Mouse (Mus musculus) embryonic stem cell, embryonic (primary cell): ENCODE data around the gene Ccr3.
"Not testable (repeated sequence)": the region's sequence is repeated elsewhere in the genome, so short reads cannot be mapped to it uniquely, and the experiment has no call there.

Experiments
- CTCF ChIA-PET, 4 experiments: fragments of 300-600 bp in 2 of 4; fragments of 350-600 bp in 2 of 4; sonication (Branson Sonifier 250); formaldehyde crosslinking; loops; one replicate each; lab custom pipeline; 2022; ENCODE audit warnings: inconsistent platforms in 2 of 4; lab: Charles Lee
- POLR2A ChIA-PET, 4 experiments: fragments of 300-600 bp in 2 of 4; fragments of 350-600 bp in 2 of 4; sonication (Branson Sonifier 250); formaldehyde crosslinking; loops; one replicate each; lab custom pipeline; 2022; ENCODE audit warnings: antibody characterized with exemption in 4 of 4, inconsistent platforms in 1 of 4; lab: Charles Lee

The Ccr3 gene

GRCm38 (mm10) chr9:124037707-124038106 lies 15.9 kb downstream of the Ccr3 start:
- ChIA-PET CTCF (no interaction called here), POLR2A (no interaction called here)

DNA sequence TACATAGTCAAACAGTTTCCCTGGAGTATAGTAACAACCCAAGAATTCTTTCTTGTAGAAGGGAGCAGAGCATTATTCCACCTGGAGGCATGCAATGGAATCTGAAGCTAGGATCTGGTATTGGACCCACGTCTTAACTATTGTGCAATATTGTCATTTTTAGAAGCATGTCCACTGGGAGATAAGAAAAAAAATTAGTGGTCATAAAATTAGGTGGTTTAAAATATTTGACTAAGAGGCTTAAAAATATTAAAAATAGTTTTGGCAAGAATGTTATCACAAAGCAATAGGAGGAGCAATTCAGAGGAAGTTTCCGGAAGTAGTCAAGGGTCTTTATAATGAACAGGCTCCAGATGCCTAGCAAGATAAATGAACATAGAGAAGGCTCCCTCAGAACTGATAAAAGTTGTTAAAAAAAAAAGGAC lies 16.4 kb downstream of the Ccr3 start:
- ChIA-PET POLR2A (no interaction called here), CTCF (no interaction called here)

GRCm38 (mm10) chr9:124038949-124039348 lies 17.2 kb downstream of the Ccr3 start:
- ChIA-PET POLR2A (no interaction called here), CTCF (no interaction called here)

- ChIA-PET CTCF (no interaction called here), POLR2A (no interaction called here)
Measured at GRCm38 (mm10) chr9:124040932-124041331, 19.2 kb downstream of the Ccr3 start.

GRCm38 (mm10) chr9:124053532-124053931 lies 31.8 kb downstream of the Ccr3 start:
- CTCF ChIA-PET: no interaction called here
- POLR2A ChIA-PET: no interaction called here

DNA sequence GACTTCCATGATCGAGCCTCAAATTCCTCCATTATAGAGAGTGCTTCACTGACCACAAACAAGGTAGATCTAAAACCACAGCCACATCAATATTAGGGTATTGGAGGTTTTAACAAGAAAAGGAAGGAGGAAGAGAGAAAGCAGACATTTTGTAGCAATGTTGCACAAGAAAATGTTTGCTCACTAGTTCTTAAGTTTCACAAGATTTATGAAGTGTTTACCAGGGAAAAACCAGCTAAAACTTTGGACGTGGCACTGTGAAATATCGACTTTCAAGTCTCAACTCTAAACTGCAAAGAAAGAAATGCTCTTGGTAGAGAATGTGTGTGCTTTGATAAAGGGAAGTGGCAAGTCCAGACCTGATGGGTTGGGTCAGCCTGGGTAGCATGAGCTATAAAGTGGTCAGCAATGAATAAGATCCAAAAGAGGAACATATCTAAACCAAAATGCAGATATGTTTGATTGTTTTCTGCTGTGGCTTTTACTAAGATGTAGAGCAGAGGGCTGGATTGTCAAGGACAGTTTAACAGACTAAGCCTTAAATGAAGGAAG lies 34.5 kb downstream of the Ccr3 start:
- ChIA-PET POLR2A (no interaction called here), CTCF (no interaction called here)

- ChIA-PET POLR2A (no interaction called here), CTCF (no interaction called here)
Measured at GRCm38 (mm10) chr9:124059660-124060352, 38.0 kb downstream of the Ccr3 start.

- CTCF ChIA-PET, POLR2A ChIA-PET: not testable (repeated sequence)
Measured at GRCm38 (mm10) chr9:124061474-124062432, 40.0 kb downstream of the Ccr3 start.

- POLR2A ChIA-PET: no interaction called here
- CTCF ChIA-PET: no interaction called here
Measured at GRCm38 (mm10) chr9:124066572-124067103, 44.9 kb downstream of the Ccr3 start.

GRCm38 (mm10) chr9:124068098-124069058 lies 46.6 kb downstream of the Ccr3 start:
- POLR2A ChIA-PET: interaction anchor here in 1 of 4 experiments (0.9 kb wide), 1 partner anchor 12 kb away, joined by 3 read pairs; no protein-coding TSS in a partner anchor
- CTCF ChIA-PET: no interaction called here

- ChIA-PET CTCF (interaction anchor here in 1 of 4 experiments (0.7 kb wide), 2 partner anchors 76 to 1827 kb away, joined by 3 read pairs; no protein-coding TSS in a partner anchor), POLR2A (no interaction called here)
Measured at GRCm38 (mm10) chr9:124071506-124071905, 49.7 kb downstream of the Ccr3 start.

DNA sequence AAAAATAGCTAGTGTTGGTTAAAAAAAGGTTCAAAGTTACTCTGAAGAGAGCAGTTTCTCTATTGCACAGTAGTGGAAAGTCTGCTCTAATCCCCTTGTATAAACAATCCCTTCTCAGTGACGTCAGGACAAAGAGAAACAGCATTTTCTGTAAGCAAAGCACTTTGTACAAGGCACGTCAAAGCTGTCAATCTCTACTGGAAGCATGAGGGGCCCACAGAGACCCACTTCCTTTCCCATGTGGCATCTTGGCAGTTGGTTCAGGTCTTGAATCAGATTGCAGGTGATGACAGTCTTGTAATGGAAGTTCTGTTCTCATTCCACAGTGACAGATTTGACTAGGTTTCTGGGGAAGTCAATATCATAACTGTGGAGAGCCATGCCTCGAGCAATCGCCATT lies 58.0 kb downstream of the Ccr3 start:
- ChIA-PET CTCF (no interaction called here), POLR2A (interaction anchor here in 1 of 4 experiments (1.2 kb wide), 2 partner anchors 11 to 49 kb away, joined by 3 read pairs; no protein-coding TSS in a partner anchor)

GRCm38 (mm10) chr9:124080471-124080870 lies 58.7 kb downstream of the Ccr3 start:
- POLR2A ChIA-PET: interaction anchor here in 1 of 4 experiments (1.2 kb wide), 1 partner anchor 11 kb away, joined by 3 read pairs; no protein-coding TSS in a partner anchor
- CTCF ChIA-PET: not testable (repeated sequence)
